Mouse (Mus musculus) thymus, postnatal 4 days (tissue): Measurements from ENCODE around the gene Gemin7.

Experiments used
- DNase-seq: peaks from one replicate; pipeline ENCODE4 v3.0.0; 2021

Gene Gemin7

GRCm38 (mm10) chr7:19543584-19543983, 33.8 kb downstream of the Gemin7 start:
- DNase-seq = peak; percentile 81

- DNase-seq = peak; percentile 25
Observed at GRCm38 (mm10) chr7:19542155-19542691, 35.2 kb downstream of the Gemin7 start.

- DNase-seq = no peak
Observed at GRCm38 (mm10) chr7:19541681-19542154, 35.7 kb downstream of the Gemin7 start.

GRCm38 (mm10) chr7:19540771-19541566, 36.4 kb downstream of the Gemin7 start:
- DNase-seq = no peak

GRCm38 (mm10) chr7:19534676-19535075, 42.7 kb downstream of the Gemin7 start:
- no peak for DNase-seq

GRCm38 (mm10) chr7:19532240-19532639, 45.2 kb downstream of the Gemin7 start:
- DNase-seq = no peak

GRCm38 (mm10) chr7:19531077-19531476, 46.3 kb downstream of the Gemin7 start:
- no peak for DNase-seq

GRCm38 (mm10) chr7:19525105-19525481, 52.3 kb downstream of the Gemin7 start:
- peak; percentile 29 for DNase-seq

GRCm38 (mm10) chr7:19524420-19525104, 52.8 kb downstream of the Gemin7 start:
- DNase-seq = no peak

GRCm38 (mm10) chr7:19523757-19524419, 53.5 kb downstream of the Gemin7 start:
- DNase-seq = peak; percentile 88

GRCm38 (mm10) chr7:19523017-19523756, 54.2 kb downstream of the Gemin7 start:
- DNase-seq = peak; percentile 41

GRCm38 (mm10) chr7:19520032-19520431, 57.4 kb downstream of the Gemin7 start:
- DNase-seq = peak; percentile 26

GRCm38 (mm10) chr7:19517652-19518365, 59.6 kb downstream of the Gemin7 start, which contains the start of gene Nkpd1:
Gene Nkpd1 (plus strand): TSS chr7:19517838.
- peak; percentile 47 for DNase-seq
